Mouse (Mus musculus) myocyte (in vitro differentiated cells): ENCODE measurements around the gene Timp2. TPM values are rescaled to one million over a fixed set of nuclear protein-coding genes. Genes with fewer than 3 reads are reported as not detected.

ENCODE experiments used
- H3K27me3 ChIP-seq: one replicate; pipeline ENCODE4 v1.6.1; 2011; ENCODE audit not compliant: control insufficient read depth, insufficient read depth, insufficient read length
- H3K36me3 ChIP-seq: one replicate; pipeline ENCODE4 v1.6.1; 2011; ENCODE audit not compliant: control insufficient read depth, insufficient read depth
- H3K4me2 ChIP-seq: one replicate; pipeline ENCODE4 v1.6.1; 2011; ENCODE audit warnings: low read depth, control low read depth
- H3K4me3 ChIP-seq: one replicate; pipeline ENCODE4 v1.5.1; 2011; ENCODE audit warnings: mild to moderate bottlenecking, control low read depth, moderate library complexity
- H3K79me2 ChIP-seq: one replicate; pipeline ENCODE4 v1.6.1; 2011; ENCODE audit not compliant: control insufficient read depth, insufficient read depth
- H3ac ChIP-seq: one replicate; pipeline ENCODE4 v1.6.1; 2011; ENCODE audit not compliant: control insufficient read depth, insufficient read length
- CEBPB ChIP-seq: IDR thresholded peaks from 2 replicates; pipeline ENCODE4 v1.6.1; 2011; ENCODE audit warnings: mild to moderate bottlenecking, moderate library complexity; ENCODE audit not compliant: poor library complexity, insufficient read depth, severe bottlenecking
- E2F4 ChIP-seq: IDR thresholded peaks from one replicate; pipeline ENCODE4 v1.6.1; 2011; ENCODE audit warnings: mild to moderate bottlenecking, control low read depth, moderate library complexity; ENCODE audit not compliant: insufficient read depth
- MAX ChIP-seq: IDR thresholded peaks from one replicate; pipeline ENCODE4 v1.6.1; 2011; ENCODE audit warnings: low read depth, mild to moderate bottlenecking, control low read depth
- MYOD1 ChIP-seq, 3 experiments: IDR thresholded peaks; one replicate each; pipeline ENCODE4 v1.6.1; 2011; ENCODE audit warnings: control low read depth in 2 of 3, low read depth in 2 of 3, mild to moderate bottlenecking in 2 of 3, moderate library complexity in 1 of 3; ENCODE audit not compliant: insufficient read length in 2 of 3, control insufficient read depth in 1 of 3
- MYOG ChIP-seq, 3 experiments: IDR thresholded peaks; one replicate each; pipeline ENCODE4 v1.6.1; 2011; ENCODE audit warnings: control low read depth in 2 of 3, low read depth in 2 of 3, mild to moderate bottlenecking in 2 of 3; ENCODE audit not compliant: insufficient read length in 2 of 3, control insufficient read depth in 1 of 3, insufficient read depth in 1 of 3
- POLR2A ChIP-seq: IDR thresholded peaks from one replicate; pipeline ENCODE4 v1.6.1; 2011; ENCODE audit warnings: low read depth, mild to moderate bottlenecking, control low read depth, moderate library complexity; ENCODE audit not compliant: insufficient read length
- POLR2AphosphoS2 ChIP-seq: IDR thresholded peaks from one replicate; pipeline ENCODE4 v1.6.1; 2011; ENCODE audit warnings: low read depth, control low read depth; ENCODE audit not compliant: insufficient read length
- REST ChIP-seq: IDR thresholded peaks from one replicate; pipeline ENCODE4 v1.6.1; 2011; ENCODE audit warnings: mild to moderate bottlenecking, control low read depth, moderate library complexity; ENCODE audit not compliant: insufficient read depth, insufficient read length
- SRF ChIP-seq: IDR thresholded peaks from one replicate; pipeline ENCODE4 v1.6.1; 2011; ENCODE audit warnings: low read depth; ENCODE audit not compliant: control insufficient read depth, insufficient read length
- TCF12 ChIP-seq: IDR thresholded peaks from one replicate; pipeline ENCODE4 v1.6.1; 2011; ENCODE audit warnings: mild to moderate bottlenecking, control low read depth; ENCODE audit not compliant: poor library complexity, insufficient read depth, severe bottlenecking
- TCF3 ChIP-seq: IDR thresholded peaks from one replicate; pipeline ENCODE4 v1.6.1; 2011; ENCODE audit warnings: low read depth, control low read depth; ENCODE audit not compliant: insufficient read length
- USF1 ChIP-seq: IDR thresholded peaks from one replicate; pipeline ENCODE4 v1.6.1; 2011; ENCODE audit warnings: low read depth, mild to moderate bottlenecking, control low read depth, moderate library complexity
- polyA plus RNA-seq: library from polyadenylated mRNA; unstranded; fragments of >200 nt; fragmentation: generic; extraction: Trizol; gene quantifications from one replicate; pipeline ENCODE4 v1.2.1, GENCODE M21; 2012; ENCODE audit warnings: missing spikeins

Gene Timp2
- polyA plus RNA-seq, 1 experiment = 321 TPM

DNA sequence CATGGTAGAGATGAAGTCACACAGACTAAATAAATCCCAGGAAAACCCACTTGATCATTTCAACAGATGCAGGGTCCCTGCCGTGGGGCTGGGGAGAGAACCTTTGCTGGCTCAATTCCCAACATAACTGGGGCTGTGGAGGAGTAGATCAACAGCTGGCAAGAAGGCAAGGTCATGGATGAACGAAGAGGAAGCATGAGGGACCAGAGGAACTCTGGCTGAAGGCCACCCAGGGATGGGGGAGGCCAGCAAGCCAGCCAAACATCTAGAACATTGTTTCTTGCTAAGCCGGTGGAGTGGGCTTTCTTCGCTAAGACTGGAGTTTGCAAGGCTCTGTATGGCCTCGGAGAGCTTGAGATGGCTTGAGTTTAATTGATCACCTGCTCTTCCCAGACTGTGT is 20.3 kb upstream of the Timp2 start:
- Histone ChIP-seq H3K4me3 (no peak overlapping the region), H3ac (no peak overlapping the region), H3K4me2 (no peak overlapping the region), H3K27me3 (no peaks in the 10 kb centered on the region), H3K79me2 (no peaks in the 10 kb centered on the region), H3K36me3 (no peaks in the 10 kb centered on the region)
- TF ChIP-seq SRF (no peak), E2F4 (no peak), POLR2AphosphoS2 (no peak), MAX (no peak), MYOD1 (IDR thresholded peaks at IDR 0.05; ENCODE audit: control insufficient read depth in 1 of 3, insufficient read length in 2 of 3, low read depth in 2 of 3) (no peak), USF1 (no peak), REST (no peak), TCF3 (no peak), POLR2A (no peak), TCF12 (no peak), MYOG (IDR thresholded peaks at IDR 0.05; ENCODE audit: control insufficient read depth in 1 of 3, insufficient read depth in 1 of 3, insufficient read length in 2 of 3, low read depth in 2 of 3) (no peak), CEBPB (no peak)

GRCm38 (mm10) chr11:118375461-118375860 is 19.9 kb upstream of the Timp2 start:
- no peaks in the 10 kb centered on the region for H3K27me3 ChIP-seq

DNA sequence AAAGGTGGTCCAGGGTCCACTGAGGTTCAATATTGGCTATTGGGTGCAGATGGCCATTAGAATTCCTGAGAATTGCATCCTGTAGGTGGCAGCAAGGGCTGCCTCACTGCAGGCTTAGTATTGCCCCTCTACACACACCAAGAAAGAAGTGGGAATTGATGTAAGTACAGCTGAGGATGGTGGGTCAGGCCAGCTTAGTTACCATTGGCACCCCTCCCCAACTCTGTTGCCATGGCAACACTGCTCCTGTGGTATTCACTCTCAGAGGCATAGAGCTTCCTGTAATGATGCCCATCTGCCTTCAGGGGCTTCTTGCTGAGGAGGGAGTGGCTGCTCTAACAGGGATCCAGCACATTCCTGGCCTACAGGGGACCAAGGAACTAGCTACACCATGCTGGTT is 19.5 kb upstream of the Timp2 start:
- no peak overlapping the region for H3K4me2 ChIP-seq
- no peak for TF ChIP-seq MAX
- no peak for TF ChIP-seq E2F4
- TF ChIP-seq USF1 = no peak
- no peak for TF ChIP-seq POLR2A
- no peak for TF ChIP-seq POLR2AphosphoS2
- TF ChIP-seq CEBPB = no peak
- no peak for TF ChIP-seq REST
- no peak for TF ChIP-seq TCF3
- TF ChIP-seq MYOG (IDR thresholded peaks at IDR 0.05; ENCODE audit: control insufficient read depth in 1 of 3, insufficient read depth in 1 of 3, insufficient read length in 2 of 3, low read depth in 2 of 3) = no peak
- no peak for TF ChIP-seq MYOD1 (IDR thresholded peaks at IDR 0.05; ENCODE audit: control insufficient read depth in 1 of 3, insufficient read length in 2 of 3, low read depth in 2 of 3)
- TF ChIP-seq SRF = no peak
- no peak for TF ChIP-seq TCF12
- H3ac ChIP-seq = no peak overlapping the region
- H3K27me3 ChIP-seq = no peaks in the 10 kb centered on the region
- no peaks in the 10 kb centered on the region for H3K79me2 ChIP-seq
- no peak overlapping the region for H3K4me3 ChIP-seq
- no peaks in the 10 kb centered on the region for H3K36me3 ChIP-seq

More at GRCm38 (mm10) chr11:118375461-118375860, 19.9 kb upstream of the Timp2 start:
- Histone ChIP-seq H3K4me2 (no peak overlapping the region), H3K36me3 (no peaks in the 10 kb centered on the region), H3K4me3 (no peak overlapping the region), H3ac (no peak overlapping the region), H3K79me2 (no peaks in the 10 kb centered on the region)
- TF ChIP-seq POLR2A (no peak), MYOG (IDR thresholded peaks at IDR 0.05; ENCODE audit: control insufficient read depth in 1 of 3, insufficient read depth in 1 of 3, insufficient read length in 2 of 3, low read depth in 2 of 3) (no peak), TCF12 (no peak), MYOD1 (IDR thresholded peaks at IDR 0.05; ENCODE audit: control insufficient read depth in 1 of 3, insufficient read length in 2 of 3, low read depth in 2 of 3) (no peak), E2F4 (no peak), CEBPB (no peak), MAX (no peak), SRF (no peak)

GRCm38 (mm10) chr11:118374506-118374905 is 19.0 kb upstream of the Timp2 start:
- H3K27me3 ChIP-seq = no peaks in the 10 kb centered on the region
- no peaks in the 10 kb centered on the region for H3K79me2 ChIP-seq
- no peak overlapping the region for H3K4me3 ChIP-seq
- no peaks in the 10 kb centered on the region for H3K36me3 ChIP-seq
- TF ChIP-seq TCF12 (no peak), SRF (no peak), TCF3 (no peak), REST (no peak), POLR2AphosphoS2 (no peak), MYOD1 (IDR thresholded peaks at IDR 0.05; ENCODE audit: control insufficient read depth in 1 of 3, insufficient read length in 2 of 3, low read depth in 2 of 3) (no peak), CEBPB (no peak), MYOG (IDR thresholded peaks at IDR 0.05; ENCODE audit: control insufficient read depth in 1 of 3, insufficient read depth in 1 of 3, insufficient read length in 2 of 3, low read depth in 2 of 3) (no peak), E2F4 (no peak), POLR2A (no peak), USF1 (no peak), MAX (no peak)
- no peak overlapping the region for H3K4me2 ChIP-seq
- H3ac ChIP-seq = no peak overlapping the region

DNA sequence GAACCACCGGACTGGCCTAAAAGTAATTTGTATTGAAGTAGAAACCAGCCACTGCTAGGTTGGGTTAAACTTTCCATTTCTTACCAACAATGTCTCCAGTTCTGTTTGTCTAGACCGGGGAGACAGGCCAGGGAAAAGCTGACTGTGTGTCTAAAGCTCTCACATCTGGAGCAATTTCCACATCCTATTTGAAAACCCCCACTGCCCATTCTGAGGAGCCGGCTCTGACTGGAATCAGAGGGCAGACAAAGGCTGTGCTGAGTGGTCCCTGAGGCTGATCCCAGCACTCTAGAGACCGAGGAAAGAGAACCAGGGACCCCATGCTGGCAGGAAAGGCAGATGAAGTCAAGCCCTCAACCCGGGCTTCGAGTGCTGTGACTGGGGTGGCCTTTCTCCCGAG is 17.1 kb upstream of the Timp2 start:
- Histone ChIP-seq H3K4me3 (no peak overlapping the region), H3K27me3 (no peaks in the 10 kb centered on the region), H3K4me2 (no peak overlapping the region), H3ac (no peak overlapping the region), H3K36me3 (no peaks in the 10 kb centered on the region), H3K79me2 (no peaks in the 10 kb centered on the region)
- TF ChIP-seq MAX (no peak), CEBPB (no peak), MYOD1 (IDR thresholded peaks at IDR 0.05; ENCODE audit: control insufficient read depth in 1 of 3, insufficient read length in 2 of 3, low read depth in 2 of 3) (no peak), TCF12 (no peak), USF1 (no peak), MYOG (IDR thresholded peaks at IDR 0.05; ENCODE audit: control insufficient read depth in 1 of 3, insufficient read depth in 1 of 3, insufficient read length in 2 of 3, low read depth in 2 of 3) (no peak), POLR2A (no peak), REST (no peak), TCF3 (no peak), POLR2AphosphoS2 (no peak), E2F4 (no peak), SRF (no peak)
